Mouse (Mus musculus) midbrain, embryonic 11.5 days (tissue): ENCODE data around the gene Dynll1. TPM values are rescaled to one million over a fixed set of nuclear protein-coding genes. Genes with fewer than 3 reads are reported as not detected.
"Not testable (repeated sequence)": the region's sequence is repeated elsewhere in the genome, so short reads cannot be mapped to it uniquely, and the experiment has no call there.

Experiments used
- ATAC-seq: fragments of 200-750 bp; cut with Nextera tagmentation; 2 replicates; pipeline ENCODE4 v1.8.0; 2017; ENCODE audit warnings: moderate TSS enrichment, moderate library complexity; ENCODE audit not compliant: low FRiP score
- DNase-seq: peaks from one replicate; pipeline ENCODE4 v3.0.0; 2015; ENCODE audit warnings: low spot score; ENCODE audit errors: missing footprints
- H3K27ac ChIP-seq: fragments of 300-500 bp; sonication (generic); 2 replicates; pipeline ENCODE4 v1.5.1; 2014; ENCODE audit warnings: low read depth, low read length
- H3K27me3 ChIP-seq: fragments of 300-500 bp; sonication (generic); 2 replicates; pipeline ENCODE4 v1.6.1; 2014; ENCODE audit warnings: mild to moderate bottlenecking, low read length, moderate library complexity, mixed read lengths; ENCODE audit not compliant: control insufficient read depth, insufficient read depth
- H3K36me3 ChIP-seq: fragments of 300-500 bp; sonication (generic); 2 replicates; pipeline ENCODE4 v1.6.1; 2014; ENCODE audit warnings: mild to moderate bottlenecking, low read length, moderate library complexity, mixed read lengths; ENCODE audit not compliant: control insufficient read depth, insufficient read depth
- H3K4me1 ChIP-seq: fragments of 300-500 bp; sonication (generic); 2 replicates; pipeline ENCODE4 v1.6.1; 2014; ENCODE audit warnings: low read length; ENCODE audit not compliant: control insufficient read depth, insufficient read depth
- H3K4me2 ChIP-seq: fragments of 300-500 bp; sonication (generic); 2 replicates; pipeline ENCODE4 v1.6.1; 2014; ENCODE audit warnings: mild to moderate bottlenecking, moderate library complexity
- H3K4me3 ChIP-seq: fragments of 300-500 bp; sonication (generic); 2 replicates; pipeline ENCODE4 v1.5.1; 2014; ENCODE audit warnings: low read depth, low read length
- H3K9ac ChIP-seq: fragments of 300-500 bp; sonication (generic); 2 replicates; pipeline ENCODE4 v1.6.1; 2014; ENCODE audit warnings: low read length
- H3K9me3 ChIP-seq: fragments of 300-500 bp; sonication (generic); 2 replicates; pipeline ENCODE4 v1.6.1; 2016; ENCODE audit warnings: low read length; ENCODE audit not compliant: control insufficient read depth
- WGBS: fragments of 180-500 bp; shearing (Covaris S2); extraction: QIAGEN DNeasy Blood & Tissue Kit; methylation state at CpG from one replicate; pipeline ENCODE4 v1.1.7; 2014; 5-methylcytosine and 5-hydroxymethylcytosine counted together
- polyA plus RNA-seq: library from polyadenylated mRNA; unstranded; fragments of >200 nt; fragmentation: Nextera tagmentation; extraction: Ambion mirVana; gene quantifications from 2 replicates; pipeline ENCODE4 v1.2.1, GENCODE M21; 2014

The Dynll1 gene
- polyA plus RNA-seq, 1 experiment from 2014 or later = 1,606 TPM

DNA sequence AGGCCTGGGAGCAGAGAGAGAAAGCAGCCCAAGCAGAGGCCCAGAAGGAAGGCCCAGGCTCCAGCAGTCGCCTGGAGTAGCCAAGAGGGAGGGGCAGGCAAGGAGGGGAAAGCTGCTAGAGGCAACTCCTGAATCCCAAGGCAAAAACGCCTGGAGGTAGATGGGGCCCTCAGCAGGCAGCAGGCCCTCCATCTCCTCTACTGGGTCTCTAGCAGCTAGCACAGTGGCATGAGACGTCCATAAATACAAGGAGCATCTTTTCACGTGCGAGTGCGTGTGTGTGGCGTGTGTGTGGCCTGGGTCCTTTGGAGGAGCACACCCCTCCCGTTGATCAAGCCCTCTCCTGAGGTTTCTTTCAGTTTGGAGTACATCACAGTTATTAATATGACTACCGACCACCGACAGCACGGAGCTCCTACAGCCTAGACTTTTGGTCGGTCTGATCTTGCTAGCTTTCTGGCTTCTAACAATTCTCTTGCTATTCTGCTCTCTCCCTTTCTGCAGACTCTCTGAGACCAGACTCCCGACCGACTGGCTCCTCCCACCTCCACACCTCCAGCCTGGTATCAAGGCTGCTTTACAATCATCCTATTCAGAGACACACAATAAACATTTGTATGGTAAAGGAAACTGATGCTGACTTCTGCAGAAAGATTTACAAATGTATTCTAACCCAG, 16.3 kb upstream of the Dynll1 start:
- no peaks in the 10 kb centered on the region for H3K27me3 ChIP-seq
- H3K4me2 ChIP-seq = no peak overlapping the region; the same call in 1 of the 2 replicates
- H3K36me3 ChIP-seq = no peaks in the 10 kb centered on the region
- peak overlapping the region; percentile 48 for H3K9ac ChIP-seq
- peak overlapping the region; percentile 56 for H3K27ac ChIP-seq
- H3K4me1 ChIP-seq = peaks cover 20% of the 10 kb centered on the region
- 0 out of 2 replicates have a peak, but pooled peaks have one; percentile 44 for ATAC-seq
- H3K9me3 ChIP-seq = no peaks in the 10 kb centered on the region
- peak; percentile 90 for DNase-seq
- no peak overlapping the region for H3K4me3 ChIP-seq
- 7% methylated on average over 14 of the region's 14 CpGs for WGBS

DNA sequence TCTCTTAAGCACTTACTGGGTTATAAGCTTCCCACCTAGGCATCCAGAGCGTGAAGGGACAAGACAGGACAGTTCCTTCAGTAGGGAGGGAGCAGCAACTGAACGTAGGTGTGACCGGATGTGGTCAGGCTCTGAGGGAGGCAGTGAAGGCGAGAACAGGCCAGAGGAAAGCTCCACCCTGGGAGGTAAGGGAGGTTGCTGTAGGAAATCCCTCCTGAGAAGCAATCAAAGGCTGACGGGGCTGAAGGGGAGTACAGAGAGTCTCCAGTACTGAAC, 12.8 kb upstream of the Dynll1 start:
- DNase-seq (no peak), ATAC-seq (no peak)
- 45% methylated on average over 5 of the region's 5 CpGs for WGBS
- peaks cover 12% of the 10 kb centered on the region for H3K4me1 ChIP-seq
- H3K4me3 ChIP-seq = no peak overlapping the region
- no peaks in the 10 kb centered on the region for H3K36me3 ChIP-seq
- H3K4me2 ChIP-seq = no peak overlapping the region
- H3K27ac ChIP-seq = no peak overlapping the region
- no peaks in the 10 kb centered on the region for H3K27me3 ChIP-seq
- H3K9me3 ChIP-seq = no peaks in the 10 kb centered on the region
- H3K9ac ChIP-seq = 0 out of 2 replicates have a peak overlapping the region, but pooled peaks have one; percentile 20

DNA sequence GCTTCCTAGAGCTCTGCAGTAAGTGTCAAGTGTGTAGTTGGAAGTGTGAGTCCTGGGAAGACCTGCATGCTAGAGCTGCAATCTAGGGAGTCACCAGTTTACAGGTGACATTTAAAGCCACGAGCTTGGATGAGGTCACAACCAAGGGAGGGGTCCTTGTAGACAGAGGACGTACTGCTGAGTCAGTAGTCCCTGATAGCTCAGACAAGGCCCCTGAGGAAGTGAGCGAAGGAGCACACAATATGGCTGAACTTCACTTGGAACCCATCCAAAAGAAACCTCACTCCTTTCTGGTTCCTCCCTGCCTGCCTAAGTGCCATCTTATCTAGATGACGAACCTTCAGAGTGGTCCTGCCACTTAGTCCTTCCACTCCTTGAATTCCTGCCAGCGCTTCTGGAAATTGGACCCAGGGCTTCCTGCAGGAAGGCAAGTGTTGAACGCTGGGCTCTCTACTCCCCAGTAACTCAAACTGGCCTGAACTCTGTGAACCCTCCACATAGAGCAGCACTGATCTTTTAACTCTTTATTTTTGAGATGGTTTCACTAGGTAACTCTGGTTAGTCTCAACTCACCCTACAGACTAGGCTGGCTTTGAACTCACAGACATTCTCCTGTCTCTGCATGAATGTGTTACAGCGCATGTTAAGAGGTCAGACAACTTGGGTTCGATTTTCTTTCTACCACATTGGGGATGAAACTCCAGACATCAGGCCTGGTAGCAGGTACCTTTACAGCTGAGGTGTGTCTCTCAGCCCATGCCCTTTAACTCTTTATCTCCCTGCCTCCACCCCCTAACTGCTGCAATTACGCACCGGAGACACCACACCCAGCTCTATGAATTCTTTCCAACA, 12.2 kb upstream of the Dynll1 start:
- DNase-seq = no peak
- H3K4me3 ChIP-seq = no peak overlapping the region
- H3K4me2 ChIP-seq = no peak overlapping the region
- no peak overlapping the region for H3K27ac ChIP-seq
- H3K9ac ChIP-seq = no peak overlapping the region
- no peaks in the 10 kb centered on the region for H3K36me3 ChIP-seq
- ATAC-seq = no peak
- H3K27me3 ChIP-seq = no peaks in the 10 kb centered on the region
- WGBS = 89% methylated on average over 10 of the region's 10 CpGs
- H3K4me1 ChIP-seq = peaks cover 12% of the 10 kb centered on the region
- H3K9me3 ChIP-seq = no peaks in the 10 kb centered on the region

DNA sequence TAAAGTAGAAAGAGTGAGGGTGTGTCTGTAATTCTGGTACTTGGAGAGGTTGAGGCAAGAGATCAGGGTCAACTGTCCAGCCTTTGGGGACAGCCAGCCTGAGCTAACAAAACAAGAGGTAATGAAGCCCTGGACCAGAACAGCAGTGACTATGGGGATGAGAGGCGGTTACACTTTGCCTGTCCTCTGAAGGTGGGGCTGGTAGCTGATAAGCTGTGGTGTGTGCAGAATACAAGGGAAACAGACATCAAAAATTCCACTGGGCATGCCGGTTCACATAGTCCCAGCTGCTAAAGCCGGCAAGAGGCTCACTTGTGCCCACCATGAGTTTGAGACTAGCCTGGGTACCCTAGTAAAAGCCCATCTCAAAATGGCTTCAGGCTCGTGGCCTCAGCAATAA, 11.6 kb upstream of the Dynll1 start:
- Histone ChIP-seq H3K9ac (no peak overlapping the region), H3K4me3 (no peak overlapping the region), H3K4me1 (peaks cover 8% of the 10 kb centered on the region), H3K27ac (no peak overlapping the region), H3K9me3 (no peaks in the 10 kb centered on the region), H3K4me2 (no peak overlapping the region), H3K27me3 (no peaks in the 10 kb centered on the region), H3K36me3 (no peaks in the 10 kb centered on the region)
- 84% methylated on average over 4 of the region's 4 CpGs for WGBS
- DNase-seq = no peak
- no peak for ATAC-seq

DNA sequence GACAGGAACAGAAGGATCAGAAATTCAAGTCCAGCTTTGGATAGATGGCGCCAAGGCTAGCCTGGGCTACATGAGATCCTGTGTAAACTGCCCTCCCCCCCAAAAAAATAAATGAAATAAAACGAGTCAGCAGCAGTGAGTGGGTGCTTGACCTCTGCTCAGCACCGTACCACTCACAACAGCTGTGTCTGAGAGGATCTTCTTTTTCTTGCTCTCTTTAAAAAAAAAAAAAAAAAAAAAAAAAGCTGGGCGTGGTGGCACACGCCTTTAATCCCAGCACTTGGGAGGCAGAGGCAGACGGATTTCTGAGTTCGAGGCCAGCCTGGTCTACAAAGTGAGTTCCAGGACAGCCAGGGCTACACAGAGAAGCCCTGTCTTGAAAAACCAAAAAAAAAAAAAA, 1.4 kb upstream of the Dynll1 start:
- not testable (repeated sequence) for H3K36me3 ChIP-seq, DNase-seq, H3K4me3 ChIP-seq, H3K27me3 ChIP-seq, ATAC-seq, H3K27ac ChIP-seq, H3K4me2 ChIP-seq, H3K9ac ChIP-seq, H3K9me3 ChIP-seq
- WGBS = 85% methylated on average over 3 of the region's 7 CpGs
- H3K4me1 ChIP-seq = peaks cover 16% of the 10 kb centered on the region

DNA sequence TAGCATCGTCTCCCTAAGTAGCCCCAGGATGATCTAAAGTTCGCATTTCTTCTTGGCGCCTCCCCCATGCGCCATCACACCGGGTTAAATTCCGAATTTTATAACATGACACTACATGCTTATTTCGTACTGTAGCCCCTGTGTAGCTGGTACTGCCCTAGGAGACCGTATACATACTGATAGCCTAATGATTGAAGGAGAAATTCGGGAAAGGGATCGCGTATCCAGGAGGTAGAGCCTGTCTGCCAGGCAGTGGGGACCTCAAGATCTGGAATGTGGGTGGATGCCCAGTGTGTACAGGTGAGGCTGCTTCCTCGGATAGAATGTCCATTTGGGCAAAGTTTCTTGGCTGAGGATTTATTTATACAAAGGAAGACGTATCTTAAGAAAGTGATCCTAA, 816 bp upstream of the Dynll1 start:
- ATAC-seq = no peak; the same call in 1 of the 2 replicates
- H3K27ac ChIP-seq = no peak overlapping the region

DNA sequence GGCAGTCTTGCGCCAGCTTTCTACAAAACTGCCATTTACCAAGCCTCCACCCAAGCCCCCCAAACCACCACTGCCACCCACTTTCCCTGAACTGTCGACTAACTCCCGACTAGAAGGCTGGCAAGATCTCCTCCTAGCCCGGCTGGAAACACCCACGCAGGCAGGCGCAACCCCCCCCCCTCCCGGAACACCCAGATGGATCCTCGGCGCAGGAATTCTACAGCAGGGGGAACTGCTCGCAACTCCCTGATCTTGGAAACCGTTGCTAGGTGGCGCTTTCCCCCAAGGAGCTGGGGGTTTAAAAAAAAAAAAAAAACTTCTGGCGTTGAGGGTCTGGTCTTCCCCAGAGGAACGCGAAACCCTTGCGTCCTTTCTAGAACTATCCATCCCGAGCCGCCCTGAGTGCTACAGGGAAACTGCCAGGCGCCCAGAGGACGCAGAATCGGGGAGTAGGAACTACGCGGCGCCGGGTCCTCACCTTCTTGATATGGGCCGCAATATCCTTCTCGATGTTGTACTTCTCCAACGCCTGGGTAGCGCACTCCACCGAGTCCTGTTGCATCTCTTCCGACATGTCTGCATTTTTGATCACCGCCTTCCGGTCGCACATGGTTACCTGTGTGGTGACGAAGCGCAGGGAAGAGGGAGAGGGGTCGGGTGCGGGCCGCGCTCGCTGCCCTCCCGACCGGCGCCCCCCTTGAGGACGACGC, 609 bp downstream of the Dynll1 start:
- Histone ChIP-seq H3K27me3 (no peaks in the 10 kb centered on the region; the same call in 1 of the 2 replicates), H3K27ac (peak overlapping the region; percentile 81), H3K36me3 (peaks cover 10% of the 10 kb centered on the region), H3K9me3 (no peaks in the 10 kb centered on the region), H3K4me1 (peaks cover 16% of the 10 kb centered on the region), H3K4me2 (peak overlapping the region; percentile 72), H3K9ac (peak overlapping the region; percentile 87), H3K4me3 (peak overlapping the region; percentile 87)
- DNase-seq (peak; percentile 95), ATAC-seq (no peak; the same call in 1 of the 2 replicates)
- 1% methylated on average over 44 of the region's 46 CpGs for WGBS

More for the DNA sequence above, 816 bp upstream of the Dynll1 start:
- 31% methylated on average over 13 of the region's 13 CpGs for WGBS
- DNase-seq = no peak
- Histone ChIP-seq H3K9ac (peak overlapping the region; percentile 54), H3K27me3 (no peaks in the 10 kb centered on the region; the same call in 1 of the 2 replicates), H3K9me3 (no peaks in the 10 kb centered on the region), H3K4me1 (peaks cover 16% of the 10 kb centered on the region), H3K4me2 (peak overlapping the region; percentile 63), H3K36me3 (peaks cover 8% of the 10 kb centered on the region), H3K4me3 (peak overlapping the region; percentile 87)

DNA sequence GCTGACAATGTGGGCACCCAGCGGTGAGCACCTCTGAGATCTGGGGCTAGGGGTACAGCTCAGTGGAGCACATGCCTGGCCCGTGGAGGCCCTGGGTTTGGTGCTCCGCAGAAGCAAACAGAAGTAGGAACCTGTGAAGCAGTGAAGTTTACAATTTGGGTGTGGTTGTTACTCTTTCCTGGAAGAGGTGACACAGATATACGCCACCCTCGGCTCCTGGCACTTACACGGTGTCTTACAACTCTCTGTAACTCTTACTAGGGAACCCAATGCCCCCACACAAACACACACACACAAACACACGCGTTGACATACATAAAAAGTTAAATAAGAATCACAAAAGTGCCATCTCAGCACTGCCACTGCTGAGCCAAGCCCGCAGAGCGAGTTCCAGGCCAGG, 4.5 kb downstream of the Dynll1 start:
- no peak overlapping the region for H3K9ac ChIP-seq
- peaks cover 12% of the 10 kb centered on the region for H3K4me1 ChIP-seq
- H3K9me3 ChIP-seq = no peaks in the 10 kb centered on the region
- no peak overlapping the region for H3K4me2 ChIP-seq
- peaks cover 10% of the 10 kb centered on the region for H3K36me3 ChIP-seq
- no peak overlapping the region for H3K27ac ChIP-seq
- H3K27me3 ChIP-seq = no peaks in the 10 kb centered on the region
- DNase-seq (no peak), ATAC-seq (no peak)
- 89% methylated on average over 10 of the region's 10 CpGs for WGBS
- no peak overlapping the region for H3K4me3 ChIP-seq

DNA sequence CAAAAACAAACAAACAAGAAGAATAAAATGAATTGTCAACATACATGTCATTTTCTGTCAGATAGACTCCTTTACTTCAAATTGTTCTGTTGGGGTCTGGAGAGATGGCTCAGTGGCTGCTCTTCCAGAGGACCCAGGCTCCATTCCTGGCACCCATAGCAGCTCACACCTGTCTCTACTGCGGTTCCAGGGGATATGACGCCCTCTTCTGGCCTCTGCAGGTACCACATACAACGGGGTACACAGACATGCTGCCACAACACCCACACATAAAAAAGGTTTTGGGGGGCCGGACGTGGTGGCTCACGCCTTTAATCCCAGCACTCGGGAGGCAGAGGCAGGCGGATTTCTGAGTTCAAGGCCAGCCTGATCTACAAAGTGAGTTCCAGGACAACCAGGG, 6.6 kb downstream of the Dynll1 start:
- no peaks in the 10 kb centered on the region for H3K27me3 ChIP-seq
- H3K27ac ChIP-seq = no peak overlapping the region
- peaks cover 14% of the 10 kb centered on the region for H3K36me3 ChIP-seq
- H3K4me2 ChIP-seq = no peak overlapping the region
- 90% methylated on average over 8 of the region's 8 CpGs for WGBS
- peaks cover 5% of the 10 kb centered on the region for H3K4me1 ChIP-seq
- no peaks in the 10 kb centered on the region for H3K9me3 ChIP-seq
- H3K9ac ChIP-seq = no peak overlapping the region
- DNase-seq = no peak
- no peak overlapping the region for H3K4me3 ChIP-seq
- no peak for ATAC-seq
